Mouse (Mus musculus) thymus, adult 2 months (tissue): ENCODE data around the gene Calr. TPM values are rescaled to one million over a fixed set of nuclear protein-coding genes. Genes with fewer than 3 reads are reported as not detected.
"Not testable (repeated sequence)": the region's sequence is repeated elsewhere in the genome, so short reads cannot be mapped to it uniquely, and the experiment has no call there.

Experiments used
- DNase-seq: peaks from one replicate; pipeline ENCODE4 v3.0.0; 2021
- H3K27ac ChIP-seq: fragments of 200-500 bp; 2 replicates; pipeline ENCODE4 v1.5.1; 2012; ENCODE audit warnings: low read length, control low read depth; ENCODE audit not compliant: control insufficient read depth, insufficient read depth
- H3K27me3 ChIP-seq: fragments of 200-500 bp; 2 replicates; pipeline ENCODE4 v1.6.1; 2012; ENCODE audit warnings: mild to moderate bottlenecking, low read length, moderate library complexity, mixed read lengths; ENCODE audit not compliant: control insufficient read depth, insufficient read depth
- H3K36me3 ChIP-seq: fragments of 200-500 bp; 2 replicates; pipeline ENCODE4 v1.6.1; 2012; ENCODE audit warnings: mild to moderate bottlenecking, low read length, moderate library complexity; ENCODE audit not compliant: control insufficient read depth, insufficient read depth
- H3K4me1 ChIP-seq: fragments of 200-500 bp; replicated peaks from 2 replicates; pipeline ENCODE4 v1.6.1; 2012; ENCODE audit warnings: low read length; ENCODE audit not compliant: control insufficient read depth, insufficient read depth
- H3K4me3 ChIP-seq: fragments of 200-500 bp; 2 replicates; pipeline ENCODE4 v1.5.1; 2012; ENCODE audit warnings: mild to moderate bottlenecking, low read length, control low read depth, moderate library complexity; ENCODE audit not compliant: control insufficient read depth, insufficient read depth
- CTCF ChIP-seq: fragments of 200-500 bp; IDR thresholded peaks from 2 replicates; pipeline ENCODE4 v1.5.1; 2012; ENCODE audit warnings: mild to moderate bottlenecking, control low read depth, low read length, moderate library complexity, borderline replicate concordance; ENCODE audit not compliant: control insufficient read depth, poor library complexity, insufficient read depth; ENCODE audit errors: extremely low read depth
- POLR2A ChIP-seq: fragments of 200-500 bp; IDR thresholded peaks from 2 replicates; pipeline ENCODE4 v1.6.1; 2012; ENCODE audit warnings: mild to moderate bottlenecking, low read length, control low read depth, moderate library complexity; ENCODE audit not compliant: control insufficient read depth, poor library complexity, insufficient read depth; ENCODE audit errors: extremely low read depth
- WGBS: fragments of 180-500 bp; shearing (Covaris S2); methylation state at CpG from one replicate; pipeline ENCODE4 v1.1.7; 2018; 5-methylcytosine and 5-hydroxymethylcytosine counted together
- polyA plus RNA-seq: library from polyadenylated mRNA; depleted of rRNA; stranded (reverse); fragments of >200 nt; gene quantifications from 2 replicates; pipeline ENCODE4 v1.2.3, GENCODE M21; 2012

Calr gene
- polyA plus RNA-seq, 1 experiment: 186 TPM

DNA sequence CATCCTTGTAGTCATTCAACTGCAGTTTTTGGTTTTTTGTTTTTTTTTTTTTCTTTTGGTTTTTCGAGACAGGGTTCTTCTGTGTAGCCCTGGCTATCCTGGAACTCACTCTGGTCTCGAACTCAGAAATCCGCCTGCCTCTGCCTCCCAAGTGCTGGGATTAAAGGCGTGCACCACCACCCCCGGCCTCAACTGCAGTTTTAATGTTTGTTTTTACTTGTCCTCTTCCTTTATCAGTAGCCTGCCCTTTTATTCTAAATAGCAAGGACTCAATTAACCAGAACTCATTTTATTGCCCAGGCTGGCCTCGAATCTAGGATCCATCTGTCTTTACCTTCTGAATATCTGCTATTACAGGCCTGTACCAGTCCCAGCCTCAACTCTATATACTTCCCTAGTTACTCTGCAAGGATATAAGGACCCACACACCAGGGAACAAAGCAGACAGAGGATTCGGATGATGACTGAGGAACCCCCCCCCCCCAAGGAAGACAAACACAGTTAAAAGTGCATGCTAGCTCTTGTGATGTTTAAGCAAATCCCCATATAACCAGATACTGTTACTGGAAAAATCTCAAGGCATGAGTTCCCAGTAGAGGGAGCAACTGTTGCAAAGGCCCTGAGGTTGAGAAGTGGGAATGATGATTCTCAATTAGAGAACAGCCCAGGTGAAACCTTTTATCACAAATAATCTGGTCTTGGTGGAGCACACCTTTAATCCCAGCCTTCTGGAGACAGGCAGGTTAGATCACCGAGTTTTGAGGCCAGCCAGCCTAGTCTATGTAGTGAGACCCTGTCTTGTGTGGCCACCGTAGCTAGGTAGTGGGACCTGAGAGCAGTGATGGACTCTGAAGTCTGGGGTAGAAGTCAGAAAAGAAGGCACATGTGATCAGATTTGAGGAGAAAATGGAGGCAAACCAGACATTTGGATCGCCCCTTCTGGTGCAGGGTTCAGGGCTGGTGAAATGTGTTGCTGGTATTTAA, 13.7 kb downstream of the Calr start:
- WGBS: 39% methylated on average over 10 of the region's 10 CpGs
- H3K4me3 ChIP-seq: peak overlapping the region; percentile 93
- H3K4me1 ChIP-seq: peaks cover 2% of the 10 kb centered on the region
- H3K27ac ChIP-seq: no peak overlapping the region
- H3K27me3 ChIP-seq: no peaks in the 10 kb centered on the region
- DNase-seq: no peak
- TF ChIP-seq CTCF (no peak), POLR2A (no peak)
- H3K36me3 ChIP-seq: peaks cover 35% of the 10 kb centered on the region

DNA sequence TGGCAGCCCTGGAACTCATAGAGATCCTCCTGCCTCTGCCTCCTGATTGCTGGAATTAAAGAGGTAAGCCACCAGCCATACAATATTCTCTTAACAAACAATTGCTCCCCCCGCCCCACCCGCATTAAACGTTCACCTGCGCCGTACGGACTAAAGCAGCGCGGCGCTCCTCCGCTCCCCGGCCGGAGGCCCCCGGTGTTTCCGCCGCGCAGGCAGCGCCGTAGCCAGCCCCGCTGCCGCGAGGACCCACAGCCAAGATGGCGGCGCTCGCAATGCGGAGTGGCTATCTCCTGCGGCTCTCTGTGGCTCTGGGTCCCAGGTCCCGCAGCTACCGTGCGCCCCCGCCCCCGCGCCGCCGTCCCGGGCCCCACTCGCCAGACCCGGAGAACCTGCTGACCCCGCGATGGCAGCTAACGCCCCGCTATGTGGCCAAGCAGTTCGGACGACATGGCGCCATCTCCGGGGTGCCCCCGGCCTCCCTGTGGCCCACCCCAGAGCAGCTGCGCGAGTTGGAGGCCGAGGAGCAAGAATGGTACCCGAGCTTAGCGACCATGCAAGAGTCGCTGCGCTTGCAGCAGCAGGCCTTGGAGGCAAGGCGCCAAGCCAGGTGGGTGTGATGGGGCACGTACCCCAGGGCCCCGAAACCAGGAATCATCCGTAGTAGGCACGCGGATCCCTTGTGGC, 14.6 kb downstream of the Calr start:
- TF ChIP-seq POLR2A (peak; percentile 90), CTCF (no peak)
- Histone ChIP-seq H3K4me3 (peak overlapping the region; percentile 93), H3K27ac (peak overlapping the region; percentile 5; the same call in 1 of the 2 replicates), H3K4me1 (peaks cover 2% of the 10 kb centered on the region), H3K27me3 (no peaks in the 10 kb centered on the region), H3K36me3 (peaks cover 28% of the 10 kb centered on the region)
- WGBS: under 1% methylated on average over 59 of the region's 59 CpGs
- peak; percentile 90 for DNase-seq

DNA sequence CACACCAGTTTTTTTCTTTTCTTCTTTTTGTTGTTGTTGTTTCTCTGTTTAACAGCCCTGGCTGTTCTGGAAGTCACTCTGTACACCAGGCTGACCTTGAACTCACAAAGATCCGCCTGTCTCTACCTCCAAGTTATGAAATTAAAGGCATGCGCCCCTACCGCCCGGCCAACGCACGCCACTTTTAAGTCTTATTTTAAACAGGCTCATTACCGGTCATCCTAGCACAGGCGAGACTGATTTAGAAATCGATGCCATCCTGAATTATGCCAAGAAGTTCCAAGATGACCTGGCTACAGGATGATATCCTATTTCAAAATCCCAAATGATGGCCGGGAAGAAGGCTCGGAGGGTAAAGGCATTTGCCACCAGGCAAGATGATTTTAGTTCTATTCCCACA, 15.2 kb downstream of the Calr start, which contains the start of gene Gadd45gip1:
Gene Gadd45gip1 (plus strand): TSS at position 33 of the 400 bp plus-strand sequence.
- peak within 1 kb of the TSS; percentile 93 for H3K4me3 ChIP-seq
- peaks cover 27% of the 10 kb centered on the region for H3K36me3 ChIP-seq
- H3K27me3 ChIP-seq: no peaks in the 10 kb centered on the region
- peaks cover 2% of the 10 kb centered on the region for H3K4me1 ChIP-seq
- peak; percentile 51 for DNase-seq
- H3K27ac ChIP-seq: peak within 1 kb of the TSS; percentile 5; the same call in 1 of the 2 replicates
- WGBS: 17% methylated on average over 11 of the region's 11 CpGs
- TF ChIP-seq CTCF: no peak
- TF ChIP-seq POLR2A: no peak

DNA sequence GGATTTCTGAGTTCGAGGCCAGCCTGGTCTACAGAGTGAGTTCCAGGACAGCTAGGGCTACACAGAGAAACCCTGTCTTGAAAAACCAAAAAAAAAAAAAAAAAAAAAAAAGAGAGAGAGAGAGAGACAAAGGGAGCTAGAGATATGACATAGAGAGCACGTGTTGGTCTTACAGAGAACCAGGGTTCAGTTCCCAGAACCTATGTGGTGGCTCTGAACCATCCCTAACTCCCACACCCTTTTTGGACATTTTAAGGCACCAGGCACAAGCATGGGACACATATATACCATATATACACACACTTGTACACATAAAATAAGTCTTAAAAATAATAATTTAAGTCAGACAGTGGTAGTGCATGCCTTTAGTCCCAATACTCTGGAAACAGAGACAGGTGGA, 20.2 kb downstream of the Calr start:
- H3K27me3 ChIP-seq, DNase-seq, H3K27ac ChIP-seq, H3K36me3 ChIP-seq, H3K4me3 ChIP-seq: not testable (repeated sequence)
- H3K4me1 ChIP-seq: peaks cover 12% of the 10 kb centered on the region
- 71% methylated on average over 2 of the region's 2 CpGs for WGBS

DNA sequence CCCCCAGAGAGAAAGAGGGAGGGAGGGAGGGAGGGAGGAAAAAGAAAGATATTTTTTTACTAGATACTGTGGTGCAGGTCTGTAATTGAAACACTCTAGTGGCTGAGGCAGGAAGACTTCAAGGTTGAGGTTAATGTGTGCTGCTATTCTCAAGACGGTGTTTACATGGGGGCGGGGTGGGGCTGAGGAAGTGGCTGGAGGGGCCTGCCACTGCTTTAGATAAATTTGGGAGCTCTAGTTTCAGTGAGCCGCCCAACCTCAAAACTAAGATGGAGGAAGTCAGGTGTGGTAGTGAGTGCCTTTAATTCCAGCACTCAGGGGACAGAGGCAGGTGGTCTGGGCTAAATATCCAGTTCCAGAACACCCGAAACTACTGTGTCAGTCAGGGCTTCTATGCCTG, 21.1 kb downstream of the Calr start:
- Histone ChIP-seq H3K4me3 (no peak overlapping the region), H3K27ac (peak overlapping the region; percentile 60)
- DNase-seq: peak; percentile 48

DNA sequence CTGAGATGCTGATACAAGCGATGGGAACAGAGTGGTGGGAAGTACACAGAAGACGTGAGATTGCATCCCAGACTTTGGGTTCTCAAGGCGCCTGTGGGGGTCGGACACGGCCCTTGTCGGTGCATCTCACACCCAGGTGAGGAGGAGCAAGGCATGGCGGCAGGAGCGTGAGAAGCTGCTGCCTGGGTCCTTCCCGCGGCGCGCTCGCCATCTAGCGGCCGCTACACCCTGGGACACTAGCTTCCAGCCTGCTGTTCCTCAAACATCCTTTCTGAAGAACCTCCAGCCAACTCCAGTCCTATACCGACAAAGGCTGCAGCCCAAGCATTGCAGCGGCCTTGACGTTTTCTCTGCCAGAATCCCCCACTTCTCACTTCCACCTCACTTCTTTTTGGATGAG, 23.1 kb downstream of the Calr start:
- DNase-seq: peak; percentile 56
- no peak overlapping the region for H3K27ac ChIP-seq
- no peaks in the 10 kb centered on the region for H3K27me3 ChIP-seq
- H3K36me3 ChIP-seq: no peaks in the 10 kb centered on the region
- TF ChIP-seq CTCF (peak; percentile 88), POLR2A (0 out of 2 replicates have a peak, but pooled peaks have one; percentile 31)
- H3K4me3 ChIP-seq: no peak overlapping the region
- peaks cover 12% of the 10 kb centered on the region for H3K4me1 ChIP-seq
- WGBS: 2% methylated on average over 18 of the region's 18 CpGs

More for the DNA sequence above, 21.1 kb downstream of the Calr start:
- WGBS: 10% methylated on average over 4 of the region's 4 CpGs
- no peaks in the 10 kb centered on the region for H3K36me3 ChIP-seq
- H3K27me3 ChIP-seq: no peaks in the 10 kb centered on the region
- TF ChIP-seq CTCF (no peak), POLR2A (no peak)
- peaks cover 12% of the 10 kb centered on the region for H3K4me1 ChIP-seq
